Mouse (Mus musculus) telencephalon, adult 2 months (tissue): ENCODE results near the gene Sprtn.
A peak's percentile ranks its signal among the peaks of the same experiment; 100 is the strongest.

ENCODE experiments used
- DNase-seq: peaks from one replicate; pipeline ENCODE4 v3.0.0-alpha.2; 2011; ENCODE audit warnings: low read depth, low spot score

Sprtn gene

DNA sequence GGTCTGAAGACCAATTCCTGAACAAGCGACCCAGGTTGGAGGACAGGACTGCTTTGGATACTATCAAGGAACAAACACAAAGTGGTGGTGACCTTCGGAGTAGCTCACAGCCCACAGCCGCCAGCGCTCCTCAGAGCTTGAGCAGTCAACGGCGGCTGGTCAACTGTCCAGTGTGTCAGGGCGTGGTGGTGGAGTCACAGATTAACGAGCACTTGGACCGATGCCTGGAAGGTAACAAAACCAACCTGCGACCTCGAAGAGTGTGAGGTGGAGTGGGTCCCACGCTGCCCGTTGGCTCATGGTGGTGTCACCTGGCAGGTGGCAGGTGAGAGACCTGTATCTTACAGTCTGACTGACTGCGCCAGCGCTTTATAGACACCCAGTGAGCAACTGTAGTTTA lies 5.5 kb downstream of the Sprtn start:
- DNase-seq = no peak

DNA sequence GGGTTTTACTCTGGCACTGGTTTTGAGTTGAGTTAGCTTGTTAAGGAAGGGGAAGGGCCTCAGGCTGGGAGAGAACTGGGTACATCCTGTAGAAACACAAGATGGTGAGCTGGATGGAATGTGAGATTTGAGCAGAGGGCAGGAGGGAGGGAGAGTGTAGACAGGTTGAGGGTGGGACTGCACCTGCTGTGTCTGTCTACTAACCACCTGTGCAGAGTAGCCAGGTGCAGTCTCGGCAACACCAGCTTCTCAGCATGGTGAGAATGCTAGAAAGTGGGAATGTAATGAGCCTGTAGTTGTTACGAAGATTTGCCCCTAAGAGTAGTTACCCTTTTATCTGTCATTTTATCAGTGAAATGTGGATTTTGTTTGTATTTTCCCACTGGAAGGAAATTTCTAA lies 7.8 kb downstream of the Sprtn start:
- no peak for DNase-seq

DNA sequence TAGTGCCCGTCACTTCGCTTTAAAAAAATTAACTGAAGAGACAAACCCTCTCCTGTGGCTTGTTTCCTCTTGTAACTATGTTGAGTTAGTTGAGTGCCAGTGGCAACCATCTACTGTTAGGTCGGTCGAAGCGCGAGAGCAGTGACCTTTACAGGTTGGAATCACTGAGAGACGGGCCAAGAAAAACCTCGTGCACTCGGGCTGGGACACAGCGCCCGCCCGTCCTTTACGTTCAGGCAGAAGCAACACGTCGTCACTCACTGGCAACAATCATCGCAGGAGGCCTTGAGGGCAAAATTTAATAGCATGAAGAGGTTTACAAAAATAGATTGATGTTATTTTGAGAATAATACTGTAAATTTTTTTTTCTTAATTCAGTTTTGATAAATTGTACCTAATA lies 12.2 kb downstream of the Sprtn start:
- no peak for DNase-seq

GRCm38 (mm10) chr8:124910349-124910748 lies 12.7 kb downstream of the Sprtn start:
- DNase-seq = no peak

- DNase-seq = no peak
Observed at GRCm38 (mm10) chr8:124911938-124912872, 14.5 kb downstream of the Sprtn start.

DNA sequence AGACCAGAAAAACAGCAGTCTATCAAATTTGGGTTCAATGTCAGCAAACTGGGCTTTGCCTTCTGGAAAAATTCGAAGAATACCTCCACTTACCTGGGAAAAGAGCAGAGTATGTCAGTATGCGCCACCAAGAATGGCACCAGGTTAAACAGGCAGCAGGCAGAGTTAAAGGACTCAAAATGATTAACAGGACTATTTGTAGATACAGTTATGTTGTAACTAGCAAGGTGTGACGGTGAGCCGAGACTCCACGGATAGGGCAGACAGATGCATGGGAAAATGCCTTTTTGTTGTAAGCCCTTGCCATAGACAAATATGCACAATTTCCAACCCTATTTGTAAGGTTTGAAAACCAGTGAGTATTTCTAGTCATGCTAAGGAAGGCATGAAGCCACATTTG lies 16.4 kb downstream of the Sprtn start:
- DNase-seq = no peak

DNA sequence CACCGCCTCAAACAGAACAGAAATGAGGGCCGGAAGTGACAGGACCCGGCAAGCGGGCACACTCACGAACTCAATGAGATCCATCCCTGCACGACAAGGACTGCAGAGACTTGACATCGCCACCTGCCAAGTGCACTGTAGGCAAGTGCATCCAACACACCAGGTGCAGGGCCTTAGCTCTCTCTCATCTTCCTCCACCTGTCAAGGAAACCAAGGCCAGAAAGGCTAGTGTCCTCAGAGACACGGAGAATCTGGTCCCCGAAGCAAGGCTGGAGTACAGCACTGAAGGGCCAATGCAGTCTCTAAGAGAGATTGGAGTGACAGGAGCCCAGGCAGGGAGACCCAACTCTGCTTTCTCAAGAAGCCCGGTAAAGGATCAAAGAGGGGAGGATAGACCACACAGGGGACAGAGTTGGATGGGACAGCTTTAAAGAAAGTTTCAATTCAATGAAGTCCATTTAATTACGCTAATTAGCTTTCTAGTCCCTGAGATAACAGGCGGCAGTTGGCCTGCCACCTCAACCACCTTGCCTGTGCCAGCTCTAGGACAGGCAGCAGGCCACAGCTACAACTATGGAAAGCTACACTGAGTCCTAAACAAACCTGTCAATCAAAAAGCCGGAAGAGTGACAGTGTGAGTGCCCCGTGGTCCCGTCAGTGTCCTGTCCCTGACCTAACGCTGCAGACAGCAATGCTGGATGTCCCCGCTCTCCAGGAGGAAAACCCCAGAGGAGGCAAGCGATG lies 20.2 kb downstream of the Sprtn start:
- no peak for DNase-seq

DNA sequence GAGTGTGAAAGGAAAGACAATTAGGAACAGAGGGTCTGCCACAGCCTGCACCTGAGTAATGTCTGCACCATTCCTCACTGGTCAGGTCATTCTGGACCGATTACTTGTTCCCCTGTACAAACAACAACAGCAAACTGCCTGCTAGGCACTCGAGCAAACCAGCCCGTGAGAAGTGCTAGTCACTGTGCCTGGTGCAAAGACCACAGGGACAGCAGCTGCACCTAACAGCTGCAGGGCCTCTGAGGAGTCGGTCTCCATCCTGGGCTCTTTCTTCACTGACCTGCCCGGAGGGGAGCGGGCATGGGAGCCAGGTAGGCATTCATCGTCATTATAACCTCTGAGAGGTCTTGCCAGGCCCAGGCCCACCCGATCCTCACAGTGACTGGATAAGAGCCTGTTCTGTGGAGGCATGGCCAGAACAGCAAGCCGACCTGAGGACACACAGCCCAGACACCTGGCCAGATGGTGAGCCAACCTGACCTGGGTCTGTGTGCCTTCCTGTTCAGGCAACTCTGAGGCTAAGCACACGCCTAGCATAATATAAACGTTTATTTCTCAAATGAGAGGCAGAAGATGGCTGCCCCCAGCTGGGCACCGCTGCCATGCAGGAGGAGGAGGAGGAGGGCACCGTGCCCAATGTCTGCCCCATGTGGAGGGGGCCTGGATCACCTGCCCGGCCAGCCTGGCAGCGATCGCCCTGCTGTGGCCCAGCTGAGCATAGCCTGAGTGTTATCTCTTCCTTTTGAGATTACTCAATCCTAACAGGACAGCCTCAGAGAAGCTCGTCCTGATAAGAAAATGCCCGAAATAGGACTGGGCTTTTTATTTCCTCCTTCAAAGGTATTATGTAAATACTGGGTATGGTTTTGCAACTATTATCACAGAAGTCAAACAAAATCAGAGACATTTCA lies 23.9 kb downstream of the Sprtn start:
- DNase-seq = no peak

GRCm38 (mm10) chr8:124922490-124923089 lies 24.9 kb downstream of the Sprtn start:
- DNase-seq = no peak

GRCm38 (mm10) chr8:124923971-124924652 lies 26.4 kb downstream of the Sprtn start:
- DNase-seq = no peak

- no peak for DNase-seq
Observed at GRCm38 (mm10) chr8:124925544-124926266, 28.0 kb downstream of the Sprtn start.

DNA sequence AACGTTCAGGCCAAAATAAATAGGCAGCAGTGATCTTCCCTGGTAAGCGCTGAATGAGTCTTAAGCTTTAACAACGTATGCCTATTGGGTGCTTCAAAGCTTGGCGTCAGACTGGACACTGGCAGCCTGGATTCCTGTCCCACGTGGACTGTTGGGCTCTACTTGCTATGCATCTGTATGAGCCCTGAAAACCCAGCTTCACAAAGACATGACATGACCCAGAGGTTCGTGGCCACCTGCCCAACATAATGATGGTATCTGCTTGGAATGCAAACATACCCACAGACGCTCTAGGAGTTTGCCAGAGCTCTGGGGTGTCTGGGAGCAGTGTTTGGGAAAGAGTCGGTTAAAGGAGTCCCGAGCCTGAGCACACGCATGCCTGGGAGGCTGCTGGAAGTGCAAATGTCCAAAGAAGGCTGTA lies 28.7 kb downstream of the Sprtn start:
- DNase-seq = no peak

- DNase-seq = no peak
Observed at GRCm38 (mm10) chr8:124929006-124929405, 31.3 kb downstream of the Sprtn start.

- peak; percentile 34 for DNase-seq
Observed at GRCm38 (mm10) chr8:124930086-124930485, 32.4 kb downstream of the Sprtn start.

DNA sequence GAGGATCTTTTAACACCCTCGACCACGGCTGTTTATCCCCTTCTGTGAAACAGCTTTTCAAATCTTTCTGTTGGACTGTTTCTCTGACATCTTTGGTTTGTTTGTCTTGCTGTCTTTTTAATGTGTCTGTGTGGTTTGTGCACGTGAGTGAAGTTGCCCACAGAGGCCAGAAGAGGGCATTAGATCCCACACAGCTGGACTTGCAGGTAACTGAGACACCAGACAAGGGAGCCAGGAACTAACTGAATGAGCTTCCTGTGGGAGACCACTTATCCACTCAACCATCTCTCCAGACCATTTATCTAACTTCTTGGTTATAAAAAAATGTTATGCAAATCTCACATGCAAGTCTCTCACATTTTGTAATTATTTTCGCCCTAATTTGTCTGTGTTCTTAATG lies 33.0 kb downstream of the Sprtn start:
- DNase-seq = no peak

DNA sequence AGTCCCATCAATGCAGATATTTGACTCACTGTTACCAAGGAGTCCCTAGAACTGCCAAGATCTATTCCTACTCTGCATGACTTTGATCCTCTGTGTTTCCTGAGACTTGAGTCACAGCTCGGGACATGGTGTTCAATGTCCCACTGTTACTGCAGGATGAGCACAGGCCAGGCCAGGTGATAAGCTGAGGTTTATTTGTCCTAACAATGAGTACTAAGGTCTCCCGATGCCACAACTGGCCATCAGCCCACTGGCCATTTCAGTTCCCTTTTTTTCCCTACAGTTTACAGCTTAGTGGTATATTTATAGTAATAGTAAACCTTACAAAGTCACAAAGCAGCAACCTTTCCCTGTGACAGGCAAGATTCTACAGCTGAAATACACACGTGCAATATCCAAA lies 34.7 kb downstream of the Sprtn start:
- DNase-seq = no peak

DNA sequence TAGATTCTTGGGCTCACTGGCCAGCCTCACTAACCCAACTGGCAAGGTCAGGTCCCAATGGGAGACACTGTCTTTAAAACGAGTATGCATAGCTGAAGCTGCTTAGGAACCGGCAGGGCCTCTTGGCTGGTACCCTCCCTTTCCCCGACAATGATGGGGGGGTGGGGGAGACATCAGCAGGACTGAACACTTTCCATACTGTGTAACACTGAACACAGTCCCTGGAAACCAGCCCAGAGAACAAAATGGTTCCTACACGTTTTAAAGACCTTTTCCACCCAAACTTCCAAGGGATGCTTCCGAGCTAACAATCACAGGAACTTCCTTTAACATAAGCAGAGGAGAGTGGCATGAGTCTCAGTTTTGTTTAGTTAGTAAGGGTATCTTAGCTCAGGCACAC lies 37.4 kb downstream of the Sprtn start:
- DNase-seq = no peak

DNA sequence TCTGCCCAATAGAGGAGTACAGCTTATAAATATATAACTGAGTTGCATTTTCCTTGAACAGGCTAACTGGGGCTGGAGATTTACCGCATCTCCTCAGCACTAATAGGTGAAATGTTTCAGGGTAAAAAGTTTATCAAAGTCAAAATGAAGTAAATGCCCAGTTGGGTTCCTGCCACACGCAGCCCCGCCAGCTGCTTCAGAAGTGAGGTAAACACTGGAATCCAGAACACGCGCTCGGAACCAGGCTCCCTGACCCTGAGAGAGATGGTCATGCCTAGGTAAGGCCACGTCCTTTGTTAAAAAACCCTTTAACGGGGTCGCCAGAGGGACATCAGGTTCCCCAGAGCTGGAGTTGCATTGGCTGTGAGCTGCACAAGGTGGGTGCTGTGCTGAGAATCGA lies 39.0 kb downstream of the Sprtn start:
- DNase-seq = no peak

GRCm38 (mm10) chr8:124937293-124937692 lies 39.6 kb downstream of the Sprtn start:
- no peak for DNase-seq

DNA sequence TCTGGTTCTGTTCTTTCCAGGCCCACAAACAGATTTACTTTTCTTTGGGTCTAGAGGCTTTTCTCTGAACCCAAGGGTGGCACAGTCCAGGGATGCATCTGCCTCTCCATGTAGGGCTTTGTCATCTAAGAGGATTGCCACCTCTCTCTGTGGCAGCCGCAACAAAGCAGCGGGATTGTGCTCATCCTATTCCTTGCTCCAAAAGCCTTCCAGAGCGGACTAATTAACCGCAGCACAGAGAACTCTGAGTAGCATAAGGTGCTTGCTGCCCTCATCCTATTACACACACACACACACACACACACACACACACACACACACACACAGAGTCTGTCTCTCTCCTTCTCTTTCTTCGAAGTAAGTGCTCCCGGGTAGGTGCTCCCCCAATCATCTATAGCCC lies 46.1 kb downstream of the Sprtn start:
- no peak for DNase-seq
